Mouse (Mus musculus): ENCODE data around the gene Pi4k2a. TPM values are rescaled to one million over a fixed set of nuclear protein-coding genes. Genes with fewer than 3 reads are reported as not detected.

Pi4k2a gene
- total RNA-seq, 1 experiment: 23.2 TPM

GRCm38 (mm10) chr19:42146276-42147010 lies 56.2 kb downstream of the Pi4k2a start:
- in situ Hi-C loops (cut with MboI; ENCODE audit: low sequenced_read_pairs in 2 of 2, unreplicated experiment in 2 of 2): no loop called here
- Histone ChIP-seq H3K36me3 (ENCODE audit: control insufficient read depth, insufficient read depth, low read length, poor library complexity, severe bottlenecking) (peaks cover 6% of the 10 kb centered on the region; the same call in 1 of the 2 replicates), H3K4me3 (ENCODE audit: insufficient read depth in 1 of 2, low read depth in 1 of 2, low read length in 2 of 2, poor library complexity in 1 of 2, severe bottlenecking in 1 of 2) (peak overlapping the region in 1 of 2 experiments; percentile 92; a peak in 1 of 4 replicates), H3K9me3 (ENCODE audit: control insufficient read depth, insufficient read depth, low read depth, low read length) (no peaks in the 10 kb centered on the region), H3K9ac (ENCODE audit: insufficient read depth, low read depth, low read length, poor library complexity, severe bottlenecking) (peak overlapping the region; percentile 79; the same call in 1 of the 2 replicates), H3K4me1 (ENCODE audit: control insufficient read depth in 2 of 2, insufficient read depth in 2 of 2, low read length in 2 of 2, poor library complexity in 1 of 2) (peaks cover 8 to 17% of the 10 kb centered on the region in 2 experiments), H3K27ac (ENCODE audit: insufficient read depth, low read depth, low read length, poor library complexity, severe bottlenecking) (no peak overlapping the region)
- DNase-seq (ENCODE audit: low read depth, low spot score): no peak
- TF ChIP-seq HCFC1 (IDR thresholded peaks at IDR 0.05; ENCODE audit: borderline replicate concordance, insufficient read depth, low read length) (no peak), CHD2 (IDR thresholded peaks at IDR 0.05; ENCODE audit: low read depth, low read length) (no peak), ZNF384 (IDR thresholded peaks at IDR 0.05; ENCODE audit: low read depth, low read length) (no peak), ZC3H11A (IDR thresholded peaks at IDR 0.05; ENCODE audit: borderline replicate concordance, low read depth, low read length) (no peak), MAFK (IDR thresholded peaks at IDR 0.05; ENCODE audit: insufficient read depth, low read depth, low read length) (no peak)

DNA sequence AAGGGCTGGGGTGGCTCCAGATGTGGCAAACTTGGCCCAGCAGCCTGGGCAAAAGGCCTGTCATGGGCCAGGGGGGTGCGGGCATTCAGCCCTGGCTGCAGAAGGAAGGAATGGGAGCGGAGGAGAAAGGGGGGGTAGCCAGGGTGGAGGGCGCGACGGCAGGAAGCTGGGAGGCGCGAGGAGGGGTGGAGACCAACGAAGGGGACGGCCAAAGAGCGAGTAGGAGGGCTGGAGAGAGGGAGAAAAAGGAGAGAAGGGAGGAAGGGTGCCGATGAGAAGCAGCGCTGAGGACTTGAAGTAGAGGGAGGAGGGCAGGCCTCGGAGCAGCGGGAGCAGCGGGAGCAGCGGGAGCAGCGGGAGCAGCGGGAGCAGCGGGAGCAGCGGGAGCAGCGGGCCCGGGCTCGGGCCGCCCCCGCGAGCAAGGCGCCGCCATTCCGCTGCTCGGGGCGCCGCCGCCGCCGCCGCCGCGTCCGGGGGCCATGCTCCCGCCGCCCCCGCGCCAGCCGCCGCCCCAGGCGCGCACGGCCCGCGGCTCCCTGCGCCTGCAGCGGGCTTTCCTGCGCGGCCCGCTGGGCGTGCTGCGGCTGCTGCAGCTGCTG lies 57.0 kb downstream of the Pi4k2a start, which contains the start of gene Marveld1:
Marveld1 (plus strand) TSS at position 231 of the 599 bp plus-strand sequence.
- H3K9ac ChIP-seq (ENCODE audit: insufficient read depth, low read depth, low read length, poor library complexity, severe bottlenecking): peak within 1 kb of the TSS; percentile 79
- no peak for TF ChIP-seq ZNF384 (IDR thresholded peaks at IDR 0.05; ENCODE audit: low read depth, low read length)
- TF ChIP-seq HCFC1 (IDR thresholded peaks at IDR 0.05; ENCODE audit: borderline replicate concordance, insufficient read depth, low read length): no peak
- no peak for TF ChIP-seq ZC3H11A (IDR thresholded peaks at IDR 0.05; ENCODE audit: borderline replicate concordance, low read depth, low read length)
- TF ChIP-seq MAFK (IDR thresholded peaks at IDR 0.05; ENCODE audit: insufficient read depth, low read depth, low read length): no peak
- no peak for TF ChIP-seq CHD2 (IDR thresholded peaks at IDR 0.05; ENCODE audit: low read depth, low read length)
- H3K27ac ChIP-seq (ENCODE audit: insufficient read depth, low read depth, low read length, poor library complexity, severe bottlenecking): peak within 1 kb of the TSS; percentile 2
- peaks cover 6% of the 10 kb centered on the region; the same call in 1 of the 2 replicates for H3K36me3 ChIP-seq (ENCODE audit: control insufficient read depth, insufficient read depth, low read length, poor library complexity, severe bottlenecking)
- H3K4me1 ChIP-seq (ENCODE audit: control insufficient read depth in 2 of 2, insufficient read depth in 2 of 2, low read length in 2 of 2, poor library complexity in 1 of 2): peaks cover 7 to 23% of the 10 kb centered on the region in 2 experiments
- H3K9me3 ChIP-seq (ENCODE audit: control insufficient read depth, insufficient read depth, low read depth, low read length): no peaks in the 10 kb centered on the region
- peak within 1 kb of the TSS; percentile 86 to 92 for H3K4me3 ChIP-seq (ENCODE audit: insufficient read depth in 1 of 2, low read depth in 1 of 2, low read length in 2 of 2, poor library complexity in 1 of 2, severe bottlenecking in 1 of 2)
- in situ Hi-C loops (cut with MboI; ENCODE audit: low sequenced_read_pairs in 2 of 2, unreplicated experiment in 2 of 2): no loop called here
- no peak for DNase-seq (ENCODE audit: low read depth, low spot score)

DNA sequence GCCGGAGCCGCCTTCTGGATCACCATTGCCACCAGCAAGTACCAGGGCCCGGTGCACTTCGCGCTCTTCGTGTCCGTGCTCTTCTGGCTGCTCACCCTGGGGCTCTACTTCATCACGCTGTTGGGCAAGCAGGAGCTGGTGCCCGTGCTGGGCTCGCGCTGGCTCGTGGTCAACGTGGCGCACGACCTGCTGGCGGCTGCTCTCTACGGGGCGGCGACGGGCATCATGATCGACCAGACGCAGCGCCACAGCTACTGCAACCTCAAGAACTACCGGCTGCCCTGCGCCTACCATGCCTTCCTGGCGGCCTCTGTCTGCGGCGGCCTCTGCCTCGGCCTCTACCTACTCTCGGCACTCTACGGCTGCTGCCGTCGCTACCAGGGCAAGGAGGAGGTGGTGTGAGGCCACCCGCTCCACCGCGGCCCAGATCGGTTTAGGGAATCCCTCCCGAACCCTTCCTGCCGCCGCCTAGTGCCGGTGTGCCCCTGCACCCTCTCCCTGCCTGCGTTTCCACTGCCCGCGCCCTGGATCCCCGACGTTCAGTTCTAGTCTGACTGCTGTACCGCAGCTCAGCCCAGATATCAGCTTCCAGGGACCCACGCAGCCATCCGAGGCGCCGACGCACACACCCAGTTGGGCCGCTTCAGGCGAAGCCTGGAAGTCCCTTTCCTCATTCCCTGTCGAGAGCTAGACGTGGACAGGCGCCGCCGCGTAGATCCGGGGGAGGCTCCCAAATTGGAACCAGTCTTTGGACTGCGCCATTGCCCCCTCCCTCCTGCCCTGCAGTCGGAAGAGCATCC lies 57.7 kb downstream of the Pi4k2a start:
- H3K27ac ChIP-seq (ENCODE audit: insufficient read depth, low read depth, low read length, poor library complexity, severe bottlenecking): peak overlapping the region; percentile 2
- no peaks in the 10 kb centered on the region for H3K9me3 ChIP-seq (ENCODE audit: control insufficient read depth, insufficient read depth, low read depth, low read length)
- no peak for DNase-seq (ENCODE audit: low read depth, low spot score)
- no peak for TF ChIP-seq CHD2 (IDR thresholded peaks at IDR 0.05; ENCODE audit: low read depth, low read length)
- no peak for TF ChIP-seq MAFK (IDR thresholded peaks at IDR 0.05; ENCODE audit: insufficient read depth, low read depth, low read length)
- no peak for TF ChIP-seq HCFC1 (IDR thresholded peaks at IDR 0.05; ENCODE audit: borderline replicate concordance, insufficient read depth, low read length)
- TF ChIP-seq ZNF384 (IDR thresholded peaks at IDR 0.05; ENCODE audit: low read depth, low read length): no peak
- TF ChIP-seq ZC3H11A (IDR thresholded peaks at IDR 0.05; ENCODE audit: borderline replicate concordance, low read depth, low read length): no peak
- H3K9ac ChIP-seq (ENCODE audit: insufficient read depth, low read depth, low read length, poor library complexity, severe bottlenecking): peak overlapping the region; percentile 79
- peak overlapping the region; percentile 86 to 92 for H3K4me3 ChIP-seq (ENCODE audit: insufficient read depth in 1 of 2, low read depth in 1 of 2, low read length in 2 of 2, poor library complexity in 1 of 2, severe bottlenecking in 1 of 2)
- H3K4me1 ChIP-seq (ENCODE audit: control insufficient read depth in 2 of 2, insufficient read depth in 2 of 2, low read length in 2 of 2, poor library complexity in 1 of 2): peaks cover 7 to 22% of the 10 kb centered on the region in 2 experiments
- H3K36me3 ChIP-seq (ENCODE audit: control insufficient read depth, insufficient read depth, low read length, poor library complexity, severe bottlenecking): peaks cover 6% of the 10 kb centered on the region; the same call in 1 of the 2 replicates
- in situ Hi-C loops (cut with MboI; ENCODE audit: low sequenced_read_pairs in 2 of 2, unreplicated experiment in 2 of 2): no loop called here

- H3K36me3 ChIP-seq (ENCODE audit: control insufficient read depth, insufficient read depth, low read length, poor library complexity, severe bottlenecking): peaks cover 6% of the 10 kb centered on the region; the same call in 1 of the 2 replicates
- H3K9ac ChIP-seq (ENCODE audit: insufficient read depth, low read depth, low read length, poor library complexity, severe bottlenecking): peak overlapping the region; percentile 79
- TF ChIP-seq ZNF384 (IDR thresholded peaks at IDR 0.05; ENCODE audit: low read depth, low read length) (no peak), HCFC1 (IDR thresholded peaks at IDR 0.05; ENCODE audit: borderline replicate concordance, insufficient read depth, low read length) (no peak), MAFK (IDR thresholded peaks at IDR 0.05; ENCODE audit: insufficient read depth, low read depth, low read length) (no peak), CHD2 (IDR thresholded peaks at IDR 0.05; ENCODE audit: low read depth, low read length) (no peak)
- no peaks in the 10 kb centered on the region for H3K9me3 ChIP-seq (ENCODE audit: control insufficient read depth, insufficient read depth, low read depth, low read length)
- no peak for DNase-seq (ENCODE audit: low read depth, low spot score)
- peaks cover 7 to 25% of the 10 kb centered on the region in 2 experiments for H3K4me1 ChIP-seq (ENCODE audit: control insufficient read depth in 2 of 2, insufficient read depth in 2 of 2, low read length in 2 of 2, poor library complexity in 1 of 2)
- H3K27ac ChIP-seq (ENCODE audit: insufficient read depth, low read depth, low read length, poor library complexity, severe bottlenecking): no peak overlapping the region
- in situ Hi-C loops (cut with MboI; ENCODE audit: low sequenced_read_pairs in 2 of 2, unreplicated experiment in 2 of 2): no loop called here
- H3K4me3 ChIP-seq (ENCODE audit: insufficient read depth in 1 of 2, low read depth in 1 of 2, low read length in 2 of 2, poor library complexity in 1 of 2, severe bottlenecking in 1 of 2): peak overlapping the region; percentile 86 to 92
Observed at GRCm38 (mm10) chr19:42148569-42148860, 58.2 kb downstream of the Pi4k2a start.

All from ES-E14 (cell line).